Mouse (Mus musculus) megakaryocyte, adult 5-6 weeks (primary cell): Measurements from ENCODE around the gene Gjb6. TPM values are rescaled to one million over a fixed set of nuclear protein-coding genes. Genes with fewer than 3 reads are reported as not detected.
A peak's percentile ranks its signal among the peaks of the same experiment; 100 is the strongest.

Source experiments
- ATAC-seq: 2 replicates; pipeline ENCODE4 v1.8.0; 2016; ENCODE audit warnings: mild to moderate bottlenecking, inconsistent platforms; ENCODE audit not compliant: poor library complexity, severe bottlenecking
- total RNA-seq, 2 experiments: library from RNA; stranded (forward) in 1 of 2; stranded (reverse) in 1 of 2; fragments of 153-499, 151-499 nt in 1 of 2; fragments of 221-1000, 200-1000 nt in 1 of 2; gene quantifications; 2 replicates each; pipeline versions ENCODE4 v1.2.3 to v1.2.4; 2015 to 2017

The Gjb6 gene
- total RNA-seq (2015) (not detected in 2 replicates), total RNA-seq (2017) (not detected in 2 replicates)

- ATAC-seq = no peak
Observed at GRCm38 (mm10) chr14:57133161-57133661, at the start of gene Gjb6. Gene Gjb6, minus strand, starts transcription at chr14:57133611.

GRCm38 (mm10) chr14:57165493-57165892 is 32.1 kb upstream of the Gjb6 start:
- ATAC-seq = no peak

- no peak for ATAC-seq
Observed at GRCm38 (mm10) chr14:57161833-57162232, 28.4 kb upstream of the Gjb6 start.

- ATAC-seq = no peak
Observed at GRCm38 (mm10) chr14:57161201-57161600, 27.8 kb upstream of the Gjb6 start.

- ATAC-seq = no peak
Observed at GRCm38 (mm10) chr14:57154916-57155315, 21.5 kb upstream of the Gjb6 start.

- ATAC-seq = no peak
Observed at GRCm38 (mm10) chr14:57145741-57146140, 12.3 kb upstream of the Gjb6 start.

- no peak for ATAC-seq
Observed at GRCm38 (mm10) chr14:57135265-57135664, 1.9 kb upstream of the Gjb6 start.

- ATAC-seq = no peak
Observed at GRCm38 (mm10) chr14:57127383-57127782, 6.0 kb downstream of the Gjb6 start.

- ATAC-seq = no peak
Observed at GRCm38 (mm10) chr14:57122295-57122694, 11.1 kb downstream of the Gjb6 start.

GRCm38 (mm10) chr14:57115823-57116544 is 17.4 kb downstream of the Gjb6 start, which contains the start of gene Gm4491:
Gene Gm4491, minus strand, starts transcription at chr14:57115883.
- ATAC-seq = no peak

- no peak for ATAC-seq
Observed at GRCm38 (mm10) chr14:57109194-57109593, 24.2 kb downstream of the Gjb6 start.

- ATAC-seq = no peak
Observed at GRCm38 (mm10) chr14:57107916-57108315, 25.5 kb downstream of the Gjb6 start.

GRCm38 (mm10) chr14:57107091-57107490 is 26.3 kb downstream of the Gjb6 start:
- no peak for ATAC-seq

GRCm38 (mm10) chr14:57105721-57106120 is 27.7 kb downstream of the Gjb6 start:
- ATAC-seq = no peak

GRCm38 (mm10) chr14:57105111-57105510 is 28.3 kb downstream of the Gjb6 start:
- ATAC-seq = no peak

GRCm38 (mm10) chr14:57104106-57105023 is 29.0 kb downstream of the Gjb6 start, which contains the start of gene Gjb2:
Gene Gjb2, minus strand, starts transcription at chr14:57104702.
- ATAC-seq = no peak

- ATAC-seq = no peak
Observed at GRCm38 (mm10) chr14:57103711-57104105, 29.7 kb downstream of the Gjb6 start.

- ATAC-seq = no peak
Observed at GRCm38 (mm10) chr14:57103121-57103520, 30.3 kb downstream of the Gjb6 start.

- ATAC-seq = no peak
Observed at GRCm38 (mm10) chr14:57101623-57102022, 31.8 kb downstream of the Gjb6 start.

GRCm38 (mm10) chr14:57095855-57096254 is 37.6 kb downstream of the Gjb6 start:
- ATAC-seq = no peak

GRCm38 (mm10) chr14:57093029-57093428 is 40.4 kb downstream of the Gjb6 start:
- ATAC-seq = peak; percentile 62
